Mouse (Mus musculus): ENCODE data around the gene Med15.

DNA sequence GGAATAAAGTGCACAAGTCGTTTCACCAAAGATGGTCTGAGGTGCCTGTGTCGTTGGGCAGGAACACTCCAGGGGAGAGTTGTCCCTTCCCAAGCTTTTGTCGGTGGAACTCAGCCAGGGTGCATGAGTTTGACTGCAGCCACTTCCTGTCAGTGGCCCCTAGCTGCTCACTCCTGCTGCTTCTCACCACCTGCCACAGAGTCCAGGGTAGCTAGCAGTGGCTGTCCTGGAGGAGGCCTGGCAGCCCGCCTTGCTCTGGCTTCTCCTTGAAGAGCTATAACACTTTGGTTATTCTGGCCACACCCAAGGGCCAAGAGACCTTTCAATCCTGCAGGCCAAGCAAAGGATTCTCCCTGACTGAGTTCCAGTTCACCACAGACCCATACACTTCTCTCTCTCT, 3.5 kb upstream of the Med15 start:
- TF ChIP-seq CTCF (IDR thresholded peaks at IDR 0.05; ENCODE audit: extremely low read depth, insufficient read depth, low read length) (no peak), POLR2A (IDR thresholded peaks at IDR 0.05; ENCODE audit: extremely low read depth, insufficient read depth, low read length) (no peak)

All from cortical plate, adult 2 months (tissue).